In genomic region chr4:114712005-114712665, GRCm38 (mm10) we compare ENCODE assay signal across 12 mouse cellular contexts.
A peak's percentile ranks its signal among the peaks of the same experiment; 100 is the strongest.
DNase-seq lines count a peak whose midpoint lies in the region; ATAC-seq and TF ChIP-seq lines count a peak whose summit lies in the region.
"Had no signal": no experiment of that assay in that cellular context is flagged by ENCODE, and none has a peak within 500 bp of the region (broad histone marks: within the 10 kb centered on the region; RNA-seq: fewer than 3 reads in every experiment).

No protein-coding gene starts in this region.

- no peak for TF ChIP-seq POLR2A in brain, embryonic 14.5 days (IDR thresholded peaks at IDR 0.05; ENCODE audit: borderline replicate concordance, extremely low read depth, insufficient read depth, insufficient read length, poor library complexity, severe bottlenecking)

- peak; percentile 43 for TF ChIP-seq CTCF in layer of hippocampus, adult 2 months (conservative IDR thresholded peaks at IDR 0.05)
- TF ChIP-seq CTCF in brain, embryonic 14.5 days (IDR thresholded peaks at IDR 0.05; ENCODE audit: borderline replicate concordance, extremely low read depth, insufficient read depth, insufficient read length), result no peak

- ATAC-seq in hindbrain, embryonic 15.5 days (ENCODE audit: low FRiP score, low read depth), result peak; percentile 65; the same call in 1 of the 2 replicates
- ATAC-seq in megakaryocyte, adult 5-6 weeks (ENCODE audit: poor library complexity, severe bottlenecking), result no peak
- ATAC-seq: liver, postnatal 0 days had no signal

- no peak overlapping the region for H3K9ac ChIP-seq in hindbrain, embryonic 15.5 days
- H3K9ac ChIP-seq: liver, postnatal 0 days had no signal

- no peak overlapping the region for H3K4me2 ChIP-seq in hindbrain, embryonic 15.5 days

- no peaks in the 10 kb centered on the region for H3K27me3 ChIP-seq in hindbrain, embryonic 15.5 days

- H3K4me3 ChIP-seq in layer of hippocampus, adult 2 months, result no peak overlapping the region
- H3K4me3 ChIP-seq in hindbrain, embryonic 15.5 days, result no peak overlapping the region
- H3K4me3 ChIP-seq: forebrain, embryonic 10.5 days; myocyte had no signal

- H3K4me1 ChIP-seq in hindbrain, embryonic 15.5 days (replicated peaks), result no peaks in the 10 kb centered on the region

- 39% methylated on average over 7 of the region's 7 CpGs for WGBS in hindbrain, embryonic 15.5 days

- no peaks in the 10 kb centered on the region for H3K36me3 ChIP-seq in hindbrain, embryonic 15.5 days
- H3K36me3 ChIP-seq: forebrain, embryonic 10.5 days had no signal

- no peaks in the 10 kb centered on the region for H3K9me3 ChIP-seq in hindbrain, embryonic 15.5 days
- H3K9me3 ChIP-seq: forebrain, embryonic 10.5 days had no signal

- no peak overlapping the region for H3K27ac ChIP-seq in layer of hippocampus, adult 2 months
- H3K27ac ChIP-seq in hindbrain, embryonic 15.5 days (replicated peaks), result no peak overlapping the region
- H3K27ac ChIP-seq: forebrain, embryonic 10.5 days had no signal

- DNase-seq in layer of hippocampus, adult 2 months (ENCODE audit: low spot score in 2 of 2), result no peak
- no peak for DNase-seq in layer of hippocampus, adult 8-10 months (ENCODE audit: low spot score in 2 of 2)
- DNase-seq in brain, embryonic 14.5 days (ENCODE audit: low read depth), result peak; percentile 11
- peak; percentile 87 for DNase-seq in kidney, postnatal 10 days
- DNase-seq in frontal cortex, postnatal 14 days (ENCODE audit: low spot score in 2 of 2), result no peak
- DNase-seq: gastrocnemius, postnatal 14 days; liver, postnatal 0 days; right cerebral cortex, adult 18-20 months had no signal

Comparison
In these comparisons a context has a peak if more than half of its experiments do, and no peak if none do; other contexts are left out.
1. DNase-seq: peak in brain, embryonic 14.5 days (single experiment) and kidney, postnatal 10 days (single experiment); none in layer of hippocampus, adult 2 months (0 of 2), layer of hippocampus, adult 8-10 months (0 of 2) and frontal cortex, postnatal 14 days (0 of 2).